Mouse (Mus musculus) lung, postnatal 25 days (tissue): ENCODE data around the gene Sox1.

Experiments
- DNase-seq: peaks from one replicate; pipeline ENCODE4 v3.0.0; 2022; ENCODE audit warnings: low spot score

Gene Sox1

GRCm38 (mm10) chr8:12389116-12389471 lies 6.0 kb upstream of the Sox1 start:
- DNase-seq, result no peak

- no peak for DNase-seq
Measured at GRCm38 (mm10) chr8:12389801-12390639, 5.1 kb upstream of the Sox1 start.

GRCm38 (mm10) chr8:12390640-12391365 lies 4.3 kb upstream of the Sox1 start:
- no peak for DNase-seq

GRCm38 (mm10) chr8:12391366-12392250 lies 3.5 kb upstream of the Sox1 start:
- DNase-seq, result no peak

- DNase-seq, result no peak
Measured at GRCm38 (mm10) chr8:12392801-12393200, 2.3 kb upstream of the Sox1 start.

- DNase-seq, result no peak
Measured at GRCm38 (mm10) chr8:12394385-12395000, 602 bp upstream of the Sox1 start.

GRCm38 (mm10) chr8:12396501-12397345 lies 1.6 kb downstream of the Sox1 start:
- no peak for DNase-seq

- DNase-seq, result no peak
Measured at GRCm38 (mm10) chr8:12397346-12397925, 2.3 kb downstream of the Sox1 start.

- no peak for DNase-seq
Measured at GRCm38 (mm10) chr8:12398011-12398945, 3.2 kb downstream of the Sox1 start.

- no peak for DNase-seq
Measured at GRCm38 (mm10) chr8:12399421-12400205, 4.5 kb downstream of the Sox1 start.

GRCm38 (mm10) chr8:12400611-12401390 lies 5.7 kb downstream of the Sox1 start:
- no peak for DNase-seq

- no peak for DNase-seq
Measured at GRCm38 (mm10) chr8:12401391-12402270, 6.5 kb downstream of the Sox1 start.

- no peak for DNase-seq
Measured at GRCm38 (mm10) chr8:12402709-12403108, 7.6 kb downstream of the Sox1 start.

- no peak for DNase-seq
Measured at GRCm38 (mm10) chr8:12408020-12408419, 12.9 kb downstream of the Sox1 start.

- DNase-seq, result no peak
Measured at GRCm38 (mm10) chr8:12409976-12410375, 14.9 kb downstream of the Sox1 start.

- no peak for DNase-seq
Measured at GRCm38 (mm10) chr8:12417056-12417455, 22.0 kb downstream of the Sox1 start.

- DNase-seq, result no peak
Measured at GRCm38 (mm10) chr8:12420537-12420936, 25.4 kb downstream of the Sox1 start.
